Mouse (Mus musculus): ENCODE results near the gene Ciao2b. TPM values are rescaled to one million over a fixed set of nuclear protein-coding genes. Genes with fewer than 3 reads are reported as not detected.
A peak's percentile ranks its signal among the peaks of the same experiment; 100 is the strongest.

Ciao2b gene
- polyA plus RNA-seq, 1 experiment from 2014 or later = 87.9 TPM

GRCm38 (mm10) chr8:104629306-104630110, 12.3 kb downstream of the Ciao2b start:
- WGBS = 71% methylated on average over 22 of the region's 22 CpGs
- ATAC-seq (ENCODE audit: low read depth) (no peak), DNase-seq (ENCODE audit: low spot score) (no peak)
- Histone ChIP-seq H3K9me3 (ENCODE audit: control insufficient read depth, low read length) (no peaks in the 10 kb centered on the region), H3K27ac (replicated peaks; ENCODE audit: low read depth, low read length) (no peak overlapping the region), H3K4me2 (ENCODE audit: low read depth, low read length) (no peak overlapping the region; the same call in 1 of the 2 replicates), H3K4me1 (ENCODE audit: control insufficient read depth, insufficient read depth, low read length) (0 out of 2 replicates have a peak, but pooled peaks cover 4% of the 10 kb centered on the region), H3K27me3 (replicated peaks; ENCODE audit: control insufficient read depth, insufficient read depth, low read length) (peaks cover 13% of the 10 kb centered on the region), H3K36me3 (ENCODE audit: control insufficient read depth, insufficient read depth, low read length) (no peaks in the 10 kb centered on the region), H3K4me3 (ENCODE audit: low read depth, low read length) (no peak overlapping the region), H3K9ac (ENCODE audit: low read depth, low read length) (no peak overlapping the region)

GRCm38 (mm10) chr8:104628402-104628801, 13.4 kb downstream of the Ciao2b start:
- Histone ChIP-seq H3K36me3 (ENCODE audit: control insufficient read depth, insufficient read depth, low read length) (no peaks in the 10 kb centered on the region), H3K9me3 (ENCODE audit: control insufficient read depth, low read length) (no peaks in the 10 kb centered on the region), H3K4me1 (ENCODE audit: control insufficient read depth, insufficient read depth, low read length) (0 out of 2 replicates have a peak, but pooled peaks cover 4% of the 10 kb centered on the region), H3K9ac (ENCODE audit: low read depth, low read length) (no peak overlapping the region), H3K27me3 (replicated peaks; ENCODE audit: control insufficient read depth, insufficient read depth, low read length) (peaks cover 13% of the 10 kb centered on the region), H3K4me2 (ENCODE audit: low read depth, low read length) (no peak overlapping the region), H3K4me3 (ENCODE audit: low read depth, low read length) (no peak overlapping the region), H3K27ac (replicated peaks; ENCODE audit: low read depth, low read length) (no peak overlapping the region)
- no peak for DNase-seq (ENCODE audit: low spot score)
- WGBS = 94% methylated on average over 21 of the region's 21 CpGs
- ATAC-seq (ENCODE audit: low read depth) = no peak

- DNase-seq (ENCODE audit: low spot score) = no peak
- no peak overlapping the region for H3K4me2 ChIP-seq (ENCODE audit: low read depth, low read length)
- WGBS = 63% methylated on average over 3 of the region's 4 CpGs
- peaks cover 12% of the 10 kb centered on the region for H3K27me3 ChIP-seq (replicated peaks; ENCODE audit: control insufficient read depth, insufficient read depth, low read length)
- ATAC-seq (ENCODE audit: low read depth) = no peak
- H3K9me3 ChIP-seq (ENCODE audit: control insufficient read depth, low read length) = no peaks in the 10 kb centered on the region
- H3K9ac ChIP-seq (ENCODE audit: low read depth, low read length) = no peak overlapping the region
- H3K36me3 ChIP-seq (ENCODE audit: control insufficient read depth, insufficient read depth, low read length) = no peaks in the 10 kb centered on the region
- no peak overlapping the region for H3K4me3 ChIP-seq (ENCODE audit: low read depth, low read length)
- 0 out of 2 replicates have a peak, but pooled peaks cover 4% of the 10 kb centered on the region for H3K4me1 ChIP-seq (ENCODE audit: control insufficient read depth, insufficient read depth, low read length)
- no peak overlapping the region for H3K27ac ChIP-seq (replicated peaks; ENCODE audit: low read depth, low read length)
Observed at GRCm38 (mm10) chr8:104627065-104627740, 14.6 kb downstream of the Ciao2b start.

GRCm38 (mm10) chr8:104624161-104624560, 17.6 kb downstream of the Ciao2b start, which contains the start of gene Cdh16:
TSS of gene Cdh16 (minus strand) at chr8:104624396.
- H3K4me1 ChIP-seq (ENCODE audit: control insufficient read depth, insufficient read depth, low read length) = no peaks in the 10 kb centered on the region
- no peaks in the 10 kb centered on the region for H3K9me3 ChIP-seq (ENCODE audit: control insufficient read depth, low read length)
- 70% methylated on average over 6 of the region's 6 CpGs for WGBS
- H3K27me3 ChIP-seq (replicated peaks; ENCODE audit: control insufficient read depth, insufficient read depth, low read length) = no peaks in the 10 kb centered on the region
- H3K4me2 ChIP-seq (ENCODE audit: low read depth, low read length) = no peak within 1 kb of the TSS
- ATAC-seq (ENCODE audit: low read depth) = no peak
- H3K4me3 ChIP-seq (ENCODE audit: low read depth, low read length) = no peak within 1 kb of the TSS
- H3K27ac ChIP-seq (replicated peaks; ENCODE audit: low read depth, low read length) = no peak within 1 kb of the TSS
- H3K36me3 ChIP-seq (ENCODE audit: control insufficient read depth, insufficient read depth, low read length) = no peaks in the 10 kb centered on the region
- no peak for DNase-seq (ENCODE audit: low spot score)
- no peak within 1 kb of the TSS for H3K9ac ChIP-seq (ENCODE audit: low read depth, low read length)

- Histone ChIP-seq H3K27ac (replicated peaks; ENCODE audit: low read depth, low read length) (no peak overlapping the region), H3K9ac (ENCODE audit: low read depth, low read length) (no peak overlapping the region), H3K27me3 (replicated peaks; ENCODE audit: control insufficient read depth, insufficient read depth, low read length) (no peaks in the 10 kb centered on the region), H3K4me1 (ENCODE audit: control insufficient read depth, insufficient read depth, low read length) (no peaks in the 10 kb centered on the region), H3K9me3 (ENCODE audit: control insufficient read depth, low read length) (no peaks in the 10 kb centered on the region), H3K4me2 (ENCODE audit: low read depth, low read length) (no peak overlapping the region), H3K36me3 (ENCODE audit: control insufficient read depth, insufficient read depth, low read length) (no peaks in the 10 kb centered on the region), H3K4me3 (ENCODE audit: low read depth, low read length) (no peak overlapping the region)
- whole genome bisulfite sequencing = 65% methylated on average over 5 of the region's 5 CpGs
- ATAC-seq (ENCODE audit: low read depth) = no peak
- DNase-seq (ENCODE audit: low spot score) = no peak
Observed at GRCm38 (mm10) chr8:104620765-104621164, 21.0 kb downstream of the Ciao2b start.

- H3K27me3 ChIP-seq (replicated peaks; ENCODE audit: control insufficient read depth, insufficient read depth, low read length) = no peaks in the 10 kb centered on the region
- no peaks in the 10 kb centered on the region for H3K36me3 ChIP-seq (ENCODE audit: control insufficient read depth, insufficient read depth, low read length)
- no peak for DNase-seq (ENCODE audit: low spot score)
- H3K4me1 ChIP-seq (ENCODE audit: control insufficient read depth, insufficient read depth, low read length) = no peaks in the 10 kb centered on the region
- H3K27ac ChIP-seq (replicated peaks; ENCODE audit: low read depth, low read length) = no peak overlapping the region
- H3K9ac ChIP-seq (ENCODE audit: low read depth, low read length) = no peak overlapping the region
- no peaks in the 10 kb centered on the region for H3K9me3 ChIP-seq (ENCODE audit: control insufficient read depth, low read length)
- H3K4me3 ChIP-seq (ENCODE audit: low read depth, low read length) = no peak overlapping the region
- H3K4me2 ChIP-seq (ENCODE audit: low read depth, low read length) = no peak overlapping the region
- 79% methylated on average over 4 of the region's 4 CpGs for WGBS
- no peak for ATAC-seq (ENCODE audit: low read depth)
Observed at GRCm38 (mm10) chr8:104613119-104613518, 28.6 kb downstream of the Ciao2b start.

GRCm38 (mm10) chr8:104611613-104612012, 30.2 kb downstream of the Ciao2b start:
- H3K9ac ChIP-seq (ENCODE audit: low read depth, low read length) = no peak overlapping the region
- 63% methylated on average over 4 of the region's 4 CpGs for WGBS
- H3K36me3 ChIP-seq (ENCODE audit: control insufficient read depth, insufficient read depth, low read length) = no peaks in the 10 kb centered on the region
- no peak overlapping the region for H3K27ac ChIP-seq (replicated peaks; ENCODE audit: low read depth, low read length)
- no peak for DNase-seq (ENCODE audit: low spot score)
- no peaks in the 10 kb centered on the region for H3K9me3 ChIP-seq (ENCODE audit: control insufficient read depth, low read length)
- H3K4me1 ChIP-seq (ENCODE audit: control insufficient read depth, insufficient read depth, low read length) = no peaks in the 10 kb centered on the region
- H3K4me2 ChIP-seq (ENCODE audit: low read depth, low read length) = no peak overlapping the region
- no peak for ATAC-seq (ENCODE audit: low read depth)
- no peaks in the 10 kb centered on the region for H3K27me3 ChIP-seq (replicated peaks; ENCODE audit: control insufficient read depth, insufficient read depth, low read length)
- H3K4me3 ChIP-seq (ENCODE audit: low read depth, low read length) = no peak overlapping the region

GRCm38 (mm10) chr8:104610185-104610766, 31.5 kb downstream of the Ciao2b start:
- H3K9me3 ChIP-seq (ENCODE audit: control insufficient read depth, low read length) = no peaks in the 10 kb centered on the region
- no peak overlapping the region for H3K4me3 ChIP-seq (ENCODE audit: low read depth, low read length)
- H3K27me3 ChIP-seq (replicated peaks; ENCODE audit: control insufficient read depth, insufficient read depth, low read length) = no peaks in the 10 kb centered on the region
- no peak overlapping the region for H3K4me2 ChIP-seq (ENCODE audit: low read depth, low read length)
- peak; percentile 48 for DNase-seq (ENCODE audit: low spot score)
- H3K36me3 ChIP-seq (ENCODE audit: control insufficient read depth, insufficient read depth, low read length) = no peaks in the 10 kb centered on the region
- no peaks in the 10 kb centered on the region for H3K4me1 ChIP-seq (ENCODE audit: control insufficient read depth, insufficient read depth, low read length)
- H3K9ac ChIP-seq (ENCODE audit: low read depth, low read length) = no peak overlapping the region
- peak; percentile 42; the same call in 1 of the 2 replicates for ATAC-seq (ENCODE audit: low read depth)
- 82% methylated on average over 12 of the region's 12 CpGs for WGBS
- no peak overlapping the region for H3K27ac ChIP-seq (replicated peaks; ENCODE audit: low read depth, low read length)

All from embryonic facial prominence, embryonic 14.5 days (tissue).